Mouse (Mus musculus): ENCODE measurements around the gene Stim1.

Stim1 gene

DNA sequence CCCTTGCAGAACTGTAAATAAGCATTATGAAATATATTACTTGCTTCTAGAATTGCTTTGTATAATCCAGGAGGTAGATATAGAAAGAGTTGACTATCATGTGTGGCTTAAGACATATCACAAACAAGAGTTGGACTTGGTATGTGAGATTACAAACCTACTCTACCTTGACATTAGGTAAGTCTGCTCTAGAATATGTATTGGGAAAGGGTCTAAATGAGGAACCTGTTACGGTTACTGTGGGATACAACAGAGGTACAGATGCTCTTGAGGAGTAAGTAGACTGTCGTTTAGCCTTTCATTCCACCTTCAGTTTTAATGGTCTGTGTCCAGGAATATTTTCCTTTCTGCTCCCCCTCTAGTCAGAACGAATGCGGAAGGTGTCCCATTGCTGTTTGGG, 34.9 kb downstream of the Stim1 start:
- no peak for DNase-seq (ENCODE audit: low read depth, low spot score)

DNA sequence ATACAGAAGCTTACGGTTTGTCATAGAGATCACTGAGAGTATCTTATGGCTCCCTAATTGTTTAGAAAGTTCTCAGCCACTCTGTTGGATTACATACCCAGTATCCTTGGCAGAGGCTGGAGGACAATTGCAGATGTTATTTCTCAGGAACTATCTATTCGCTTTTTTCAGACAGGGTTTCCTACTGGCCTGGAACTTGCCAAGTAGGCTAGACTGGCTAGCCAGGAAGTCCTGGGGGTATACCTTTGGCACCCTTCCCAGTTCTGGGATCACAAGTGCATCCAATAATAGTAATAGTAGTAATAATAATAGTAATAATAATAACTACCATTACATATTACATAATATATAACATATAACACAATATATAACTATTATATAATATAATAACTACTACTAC, 38.0 kb downstream of the Stim1 start:
- DNase-seq (ENCODE audit: low read depth, low spot score), result no peak

DNA sequence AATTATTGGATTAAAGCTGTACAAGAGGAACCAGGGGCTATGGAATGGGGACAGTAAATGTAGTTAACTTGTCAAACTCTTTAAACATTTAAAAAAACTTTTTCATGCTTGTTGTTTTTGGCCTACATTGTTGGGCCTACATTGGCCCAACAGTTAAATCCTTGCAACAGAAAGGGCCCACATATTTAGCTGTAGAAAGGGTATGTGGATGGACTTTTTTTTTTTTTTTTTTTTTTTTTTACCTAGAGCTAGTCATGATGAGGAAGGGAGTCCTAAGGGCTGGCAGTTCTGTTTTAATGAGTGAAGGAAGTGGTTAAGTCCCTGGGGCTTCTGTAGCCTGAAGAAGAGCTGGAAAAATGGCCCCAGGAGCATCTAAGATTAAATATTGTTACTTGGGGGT, 42.7 kb downstream of the Stim1 start:
- DNase-seq (ENCODE audit: low read depth, low spot score), result no peak

DNA sequence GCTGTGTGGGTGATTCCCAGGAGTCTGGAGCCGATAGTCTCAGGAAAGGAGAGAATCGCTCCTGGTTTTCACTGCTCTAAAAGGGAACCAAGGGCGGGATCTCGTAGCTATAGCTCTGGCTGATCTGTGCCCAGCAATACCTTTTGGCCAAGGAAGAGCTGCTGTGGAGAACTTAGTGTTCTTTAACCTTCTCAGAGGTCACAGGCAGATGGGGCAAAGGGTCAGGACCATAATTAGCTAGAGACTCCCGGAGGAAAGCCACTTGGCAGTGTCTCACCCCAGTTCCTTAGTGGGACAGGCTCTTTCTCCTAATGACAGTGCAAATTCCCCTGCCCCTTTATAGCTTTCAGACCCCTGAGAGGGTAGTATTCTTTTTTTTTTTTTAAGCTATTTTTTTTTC, 43.2 kb downstream of the Stim1 start:
- no peak for DNase-seq (ENCODE audit: low read depth, low spot score)

DNA sequence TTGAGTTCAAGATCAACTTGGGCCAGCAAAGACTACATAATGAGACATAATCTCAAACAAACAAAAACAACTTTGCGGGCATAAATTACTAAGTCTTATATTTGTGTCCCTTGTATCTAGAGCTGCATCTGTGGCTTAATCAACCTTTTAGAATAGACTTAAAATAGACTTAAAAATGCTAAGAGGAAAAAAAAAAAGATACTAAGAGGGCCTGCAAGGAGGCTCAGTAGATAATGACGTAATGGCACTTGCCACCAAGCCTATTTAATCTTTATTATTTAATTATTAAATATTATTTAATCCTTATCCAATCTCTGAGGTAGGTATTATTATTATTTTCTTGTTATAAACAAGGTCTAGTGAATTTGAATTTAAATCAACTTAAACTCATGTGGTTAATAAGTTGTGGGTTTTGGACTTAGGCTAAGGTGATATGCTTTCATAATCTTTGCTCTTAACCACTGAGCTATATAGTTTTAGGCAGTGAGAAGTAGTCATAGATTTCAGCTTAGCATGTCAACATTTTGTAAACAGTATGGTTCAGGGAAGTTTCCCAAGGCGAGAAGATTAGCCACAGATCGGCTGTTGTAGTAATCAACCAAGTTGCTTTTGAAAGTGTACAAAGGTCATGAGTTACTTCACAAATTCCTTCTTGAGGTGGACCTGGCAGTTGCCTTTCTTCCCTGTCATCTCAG, 45.4 kb downstream of the Stim1 start:
- DNase-seq (ENCODE audit: low read depth, low spot score), result no peak

DNA sequence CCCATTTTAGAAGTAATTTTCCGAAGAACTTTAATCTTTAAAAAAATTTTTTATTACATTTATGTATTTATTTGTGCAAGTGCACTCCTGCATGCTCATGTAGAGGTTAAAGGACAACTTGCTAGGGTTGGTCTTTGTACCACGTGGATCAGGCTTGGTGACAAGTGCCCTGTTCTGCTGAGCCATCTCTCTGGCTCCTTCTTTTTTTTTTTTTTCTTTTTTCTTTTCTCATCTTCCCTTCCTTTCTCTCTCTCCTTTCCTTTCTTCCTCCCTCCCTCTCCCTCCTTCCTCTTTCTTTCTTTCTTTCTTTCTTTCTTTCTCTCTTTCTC, 45.9 kb downstream of the Stim1 start:
- DNase-seq (ENCODE audit: low read depth, low spot score), result no peak

DNA sequence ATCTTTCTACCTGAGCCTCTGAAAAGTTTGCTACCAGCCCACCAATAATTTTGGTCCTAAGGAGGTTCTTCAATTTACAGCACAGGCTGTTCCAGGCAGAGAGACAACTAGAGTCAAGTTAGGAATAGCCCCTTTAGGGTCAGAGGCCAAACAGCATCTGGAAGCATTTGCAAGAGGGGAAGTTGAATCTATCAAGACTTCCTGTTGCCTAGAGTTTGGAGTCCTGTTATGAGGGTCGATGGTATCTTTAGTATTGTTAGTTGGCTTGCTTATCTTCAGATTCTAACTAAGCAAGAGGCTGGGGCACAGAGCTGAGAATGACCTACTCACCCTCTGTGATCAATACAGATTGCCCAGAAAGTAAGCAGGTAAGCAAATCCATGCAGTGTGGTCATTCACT, 46.5 kb downstream of the Stim1 start:
- DNase-seq (ENCODE audit: low read depth, low spot score), result no peak

DNA sequence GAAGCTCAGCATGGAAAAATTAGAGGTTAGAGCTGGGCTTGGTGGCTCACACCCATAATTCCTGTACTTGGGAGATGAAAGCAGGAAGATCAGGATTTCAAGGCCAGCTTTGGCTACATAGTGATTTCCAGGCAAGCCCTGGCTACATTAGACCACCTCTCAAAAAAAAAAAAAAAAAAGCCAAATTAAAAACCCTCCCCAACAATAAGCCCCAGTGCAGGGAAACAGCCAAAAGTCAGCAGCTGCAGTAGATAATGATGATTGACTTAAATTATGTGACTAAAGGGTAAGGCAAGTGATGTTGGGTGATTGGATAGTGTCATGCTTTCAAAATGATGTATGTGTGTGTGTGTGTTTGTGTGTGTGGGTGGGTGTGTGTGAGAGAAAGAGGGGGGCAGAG, 47.3 kb downstream of the Stim1 start:
- DNase-seq (ENCODE audit: low read depth, low spot score), result no peak

DNA sequence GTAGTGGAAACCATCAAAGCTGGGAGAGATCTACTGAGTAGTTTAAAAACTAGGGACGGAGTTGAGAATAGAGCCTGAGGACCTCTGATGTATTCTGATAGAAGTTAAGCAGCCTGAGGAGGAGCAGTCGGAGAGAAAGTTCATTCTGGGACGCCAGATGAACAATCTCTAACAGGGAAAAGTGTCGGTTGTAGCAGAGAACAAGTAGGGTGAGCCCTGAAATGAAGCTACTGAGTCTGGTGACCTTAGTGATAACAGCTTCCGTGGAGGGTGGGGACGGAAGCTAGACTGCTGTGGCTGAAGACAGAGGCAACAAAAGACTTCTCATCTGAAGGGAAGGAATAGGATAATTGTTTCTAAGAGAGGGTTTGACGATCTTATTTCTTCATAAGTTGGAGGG, 47.8 kb downstream of the Stim1 start:
- no peak for DNase-seq (ENCODE audit: low read depth, low spot score)

DNA sequence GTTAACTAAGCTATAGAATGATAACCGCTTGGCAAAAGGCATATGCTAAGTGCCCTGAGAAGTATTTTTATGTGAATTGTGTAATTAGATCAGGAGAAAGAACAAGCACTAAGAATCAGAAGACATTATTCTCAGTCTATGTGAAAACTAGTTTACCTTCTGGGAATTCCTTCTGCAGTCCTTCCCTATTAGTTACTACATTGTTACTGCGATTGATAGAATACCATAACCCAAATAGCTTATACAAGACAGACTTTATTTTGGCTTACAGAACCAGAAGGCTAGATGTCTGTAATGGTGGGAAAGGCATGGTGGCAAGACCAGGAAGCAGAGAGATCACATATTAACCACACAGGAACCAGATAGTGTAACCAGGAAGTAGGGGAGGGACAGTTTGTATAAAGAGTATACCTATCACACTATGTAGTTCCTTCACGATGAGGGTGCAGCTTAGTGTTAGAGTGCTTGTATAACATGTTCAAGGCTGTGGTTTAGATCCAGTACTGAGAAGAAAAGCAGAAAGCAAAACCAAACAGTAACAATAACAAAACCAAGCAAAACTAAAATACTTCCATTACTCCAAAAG, 50.1 kb downstream of the Stim1 start:
- DNase-seq (ENCODE audit: low read depth, low spot score), result no peak

DNA sequence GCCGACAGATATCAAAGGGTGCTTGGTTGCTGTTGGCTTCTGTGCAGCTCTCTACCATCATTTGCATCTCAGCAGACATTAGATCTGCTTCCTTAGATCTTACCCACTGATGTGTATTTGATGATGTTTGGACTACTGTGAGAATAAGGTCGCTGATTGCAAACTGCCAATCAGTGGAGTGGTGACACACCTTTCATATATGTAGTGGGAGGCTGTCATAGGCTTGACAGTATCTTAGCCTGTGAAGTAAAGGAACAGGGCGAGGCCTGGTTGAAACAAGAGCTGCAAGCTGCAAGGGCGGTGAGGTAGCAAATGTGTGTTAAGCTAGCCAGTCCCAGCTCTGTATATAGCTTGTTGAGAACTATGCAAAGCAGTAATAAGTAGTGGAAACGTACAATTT, 54.5 kb downstream of the Stim1 start:
- DNase-seq (ENCODE audit: low read depth, low spot score), result no peak

DNA sequence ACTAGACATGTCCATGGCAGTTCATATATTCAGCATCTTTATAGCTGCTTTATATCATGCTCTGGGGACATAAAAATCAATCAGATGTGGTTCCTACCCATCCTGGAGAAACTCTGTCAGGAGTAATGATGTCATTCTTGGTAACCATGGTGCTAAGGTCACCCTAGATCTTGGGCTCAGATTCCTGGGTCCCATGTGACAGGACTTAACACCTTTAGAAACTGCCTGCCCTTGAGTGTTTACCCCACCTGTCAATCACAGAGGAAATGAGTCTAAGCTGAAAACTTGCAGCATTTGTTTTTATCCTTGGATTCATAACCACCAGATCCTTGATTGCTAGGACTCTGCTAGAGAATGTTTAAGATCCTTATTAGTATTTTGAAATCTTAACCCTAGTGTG, 58.7 kb downstream of the Stim1 start:
- DNase-seq (ENCODE audit: low read depth, low spot score), result no peak

DNA sequence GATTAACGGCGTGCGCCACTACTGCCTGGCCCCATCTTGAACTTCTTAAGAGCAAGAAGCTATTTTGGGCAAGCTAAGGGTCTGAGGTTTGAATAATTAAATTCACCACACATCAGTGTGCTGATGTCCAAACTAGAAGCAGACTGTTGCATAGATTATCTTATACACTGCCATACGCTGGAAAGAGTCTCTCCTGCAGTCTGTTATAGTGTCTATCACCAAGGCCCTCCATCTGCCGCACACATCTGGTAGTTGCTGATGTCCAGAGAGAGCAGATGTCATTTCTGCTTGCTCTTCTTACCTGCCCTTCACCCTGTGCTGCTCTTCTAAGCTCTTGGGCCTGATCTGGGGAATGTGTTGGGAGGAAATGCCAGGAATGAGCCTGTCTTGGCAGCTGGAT, 62.7 kb downstream of the Stim1 start:
- DNase-seq (ENCODE audit: low read depth, low spot score), result no peak

DNA sequence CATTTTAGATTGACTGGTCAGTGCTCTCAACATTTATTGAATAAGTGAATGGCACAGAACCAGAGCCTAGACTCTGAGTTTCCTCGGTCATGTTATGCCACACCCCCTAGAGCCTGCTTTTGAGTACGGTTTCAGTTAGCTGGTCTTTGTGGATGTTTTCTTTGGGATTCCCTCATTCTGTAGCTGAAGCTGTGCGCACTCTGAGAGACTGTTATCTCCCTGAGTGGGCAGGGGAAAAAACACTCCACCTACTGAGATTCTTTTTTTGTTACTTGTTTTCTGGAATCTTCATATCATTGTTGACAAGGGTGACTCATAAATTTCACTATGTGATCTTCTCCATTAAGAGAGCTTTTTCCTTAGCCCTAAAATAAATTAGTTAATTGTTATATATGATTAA, 63.9 kb downstream of the Stim1 start:
- no peak for DNase-seq (ENCODE audit: low read depth, low spot score)

DNA sequence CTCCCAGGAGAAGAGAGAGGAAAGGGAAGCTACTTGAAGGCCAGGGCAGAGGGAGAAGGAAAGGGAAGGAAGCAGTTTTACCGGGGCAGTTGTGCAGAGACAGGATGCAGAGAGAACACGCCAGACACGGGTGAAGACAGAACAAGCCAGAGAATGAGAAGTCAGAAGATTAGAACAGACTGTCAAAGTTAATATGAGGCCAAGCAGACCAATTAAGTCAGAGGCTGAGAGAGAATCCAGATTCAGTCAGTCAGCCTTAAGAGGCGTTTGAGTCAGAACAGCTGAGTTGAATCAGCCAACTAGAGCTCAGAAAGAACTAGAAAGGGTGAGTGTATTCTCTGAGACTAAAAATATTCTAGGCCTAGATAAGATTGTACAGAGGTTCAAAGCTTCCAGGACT, 66.1 kb downstream of the Stim1 start:
- DNase-seq (ENCODE audit: low read depth, low spot score), result no peak

DNA sequence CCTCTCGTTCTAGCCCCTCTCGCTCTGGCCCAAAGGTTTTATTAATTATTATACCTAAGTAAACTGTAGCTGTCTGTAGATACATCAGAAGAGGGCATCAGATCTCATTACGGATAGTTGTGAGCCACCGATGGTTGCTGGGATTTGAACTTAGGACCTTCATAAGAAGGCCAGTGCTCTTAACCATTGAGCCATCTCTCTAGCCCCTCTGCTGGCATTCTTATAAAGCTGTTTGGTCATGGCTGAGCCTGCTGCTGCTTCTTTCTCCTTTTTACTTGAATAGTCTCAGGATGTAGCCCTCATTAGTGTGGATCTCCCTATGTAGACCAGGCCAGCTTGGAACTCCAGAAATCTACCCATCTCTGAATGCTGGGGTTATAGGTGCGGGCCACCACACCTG, 69.7 kb downstream of the Stim1 start:
- DNase-seq (ENCODE audit: low read depth, low spot score), result no peak

DNA sequence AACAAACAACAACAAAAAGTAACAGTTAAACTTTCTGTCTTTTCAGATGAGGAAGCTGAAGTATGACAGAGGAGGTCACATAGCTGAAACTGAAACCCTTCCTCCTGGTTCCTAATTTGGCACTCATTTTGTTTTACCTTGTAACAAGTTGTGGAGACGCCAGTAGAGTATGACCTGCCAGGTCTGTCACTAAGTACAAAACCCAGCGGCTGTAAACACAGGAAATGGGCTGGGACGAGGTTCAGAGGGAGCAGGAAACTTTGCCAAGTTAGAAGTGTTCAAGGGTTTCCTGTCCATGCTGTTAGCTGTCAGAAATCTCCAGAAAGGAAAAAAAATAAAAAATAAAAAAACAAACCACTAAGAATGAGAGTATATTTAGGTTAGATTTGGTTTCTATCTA, 70.3 kb downstream of the Stim1 start:
- no peak for DNase-seq (ENCODE audit: low read depth, low spot score)

DNA sequence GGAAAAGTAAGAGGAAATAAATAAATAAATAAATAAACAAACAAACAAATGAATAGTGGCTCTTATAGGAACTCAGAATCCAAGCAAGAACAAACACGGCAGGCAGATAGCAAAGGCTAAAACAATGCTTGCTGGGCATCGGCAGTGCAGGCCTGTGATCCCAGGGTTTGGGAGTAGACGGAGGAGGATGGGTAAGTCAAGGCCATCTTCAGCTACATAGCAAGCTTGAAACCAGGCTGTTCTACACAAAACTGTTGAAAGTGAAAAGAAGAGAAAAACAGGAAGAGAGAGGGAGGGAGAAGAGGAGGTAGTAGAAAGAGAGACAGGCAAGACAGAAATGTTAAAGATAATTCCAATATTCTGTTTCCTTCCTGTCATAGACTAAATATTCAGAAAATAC, 71.3 kb downstream of the Stim1 start:
- no peak for DNase-seq (ENCODE audit: low read depth, low spot score)

DNA sequence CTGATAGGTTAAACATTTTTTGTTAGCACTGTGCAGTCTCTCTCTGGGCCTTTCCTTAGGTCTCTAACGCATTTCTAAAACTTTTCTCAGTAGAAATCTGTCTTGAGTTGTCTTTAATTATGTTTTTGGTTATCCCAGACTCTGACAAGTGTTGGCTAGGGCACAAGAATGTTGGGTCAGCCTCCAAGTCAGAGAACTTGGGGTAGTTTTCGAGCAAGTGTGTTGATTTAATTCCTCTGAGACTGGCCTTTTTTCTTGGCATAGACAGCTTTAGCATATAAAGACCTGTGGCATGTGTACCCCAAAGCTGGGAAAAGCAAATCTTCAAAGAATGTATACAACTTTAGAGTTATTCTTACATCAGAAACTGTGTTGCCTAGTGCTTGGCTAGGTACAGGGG, 78.3 kb downstream of the Stim1 start:
- DNase-seq (ENCODE audit: low read depth, low spot score), result no peak

DNA sequence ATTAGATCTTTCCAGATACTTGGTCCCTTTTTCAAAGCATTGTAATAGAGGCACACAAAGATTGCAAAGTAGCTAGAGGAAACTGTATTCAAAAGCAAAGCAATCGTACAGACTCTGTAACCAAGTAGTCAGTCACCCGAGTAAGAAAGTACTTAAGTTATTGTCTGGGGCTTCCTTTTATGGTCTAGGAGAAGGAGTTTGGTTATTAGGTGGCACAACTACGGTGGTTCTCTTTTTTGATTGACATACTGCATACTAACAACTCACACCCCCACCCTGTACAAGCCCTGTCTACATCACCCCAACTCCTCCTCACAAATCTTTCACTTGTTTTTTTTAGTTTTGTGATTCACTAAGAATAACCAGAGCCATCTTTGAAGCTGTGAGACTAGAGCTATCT, 79.7 kb downstream of the Stim1 start:
- DNase-seq (ENCODE audit: low read depth, low spot score), result no peak

DNA sequence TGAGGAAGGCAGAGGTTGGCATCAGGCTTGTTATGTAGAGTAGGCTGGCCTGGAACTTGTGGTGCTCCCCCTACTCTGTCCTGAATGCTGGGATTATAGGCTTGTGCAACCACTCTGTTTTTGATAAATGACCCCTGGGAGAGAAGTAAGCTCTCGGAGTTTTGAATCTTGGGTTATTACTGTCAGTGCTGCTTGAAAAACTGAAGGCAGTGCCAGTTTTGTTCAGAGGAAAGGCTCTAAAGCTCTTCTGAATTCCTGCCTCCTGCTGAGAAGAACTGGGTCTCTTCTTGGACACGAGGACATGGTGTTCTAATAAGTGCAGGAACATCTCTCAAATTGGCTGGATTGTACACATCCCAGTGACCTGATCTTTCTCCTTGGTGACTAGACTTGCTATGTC, 81.1 kb downstream of the Stim1 start:
- no peak for DNase-seq (ENCODE audit: low read depth, low spot score)

DNA sequence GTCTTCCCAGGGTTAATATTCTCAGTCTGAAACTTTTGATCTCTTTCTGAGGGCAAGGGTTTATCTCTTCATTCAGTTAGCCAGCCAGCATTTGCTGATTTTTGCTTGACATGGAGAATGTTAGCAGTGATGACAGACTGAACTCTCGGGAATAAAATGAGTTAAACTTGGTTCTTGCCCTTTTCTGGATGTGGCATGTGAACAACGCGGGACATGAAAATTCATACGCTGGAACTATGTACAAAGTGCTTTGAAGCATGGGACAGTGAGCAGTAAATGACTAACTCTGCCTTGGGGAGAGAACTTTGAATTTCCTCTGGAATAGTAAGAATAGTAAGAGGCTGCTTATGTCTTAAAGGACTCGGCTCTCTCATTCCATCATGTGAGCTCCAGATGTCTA, 81.6 kb downstream of the Stim1 start:
- no peak for DNase-seq (ENCODE audit: low read depth, low spot score)

DNA sequence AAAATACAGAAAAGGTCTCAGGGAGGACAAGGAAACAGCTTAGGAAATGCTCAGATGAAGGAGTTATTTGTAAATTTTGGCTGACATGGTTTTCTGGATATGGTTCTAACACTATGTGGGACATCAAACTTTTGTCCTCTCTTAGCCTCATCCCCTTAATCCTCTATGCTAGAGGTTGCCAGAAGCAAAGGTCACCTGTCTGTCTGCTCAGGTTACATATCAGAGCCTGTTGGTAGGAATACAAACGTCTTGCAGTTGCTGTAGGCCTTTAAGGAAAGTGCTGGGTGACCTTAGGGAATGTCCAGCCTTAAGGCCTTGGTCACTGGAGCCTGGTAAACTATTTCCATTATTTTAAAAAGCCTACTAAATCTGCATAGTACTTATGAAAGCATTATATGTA, 85.8 kb downstream of the Stim1 start:
- no peak for DNase-seq (ENCODE audit: low read depth, low spot score)

DNA sequence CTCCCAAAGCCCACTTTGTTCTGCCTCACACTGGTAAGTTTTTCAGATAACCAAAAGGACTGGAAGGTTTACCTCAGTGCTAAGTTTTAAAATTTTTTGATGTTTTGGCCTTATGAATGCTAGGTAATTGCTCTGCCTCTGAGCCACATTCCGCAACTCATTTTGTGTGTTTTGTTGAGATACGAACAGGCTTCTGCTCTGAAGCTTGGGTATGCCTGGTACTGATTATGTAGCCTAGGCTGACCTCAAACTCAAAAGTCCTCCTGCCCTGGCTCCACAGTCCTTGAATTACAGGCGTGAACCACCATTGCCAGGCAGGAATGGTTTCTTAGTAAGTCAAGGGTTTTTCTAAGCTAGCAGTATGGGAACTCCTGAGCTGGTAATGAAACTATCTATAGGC, 90.5 kb downstream of the Stim1 start:
- DNase-seq (ENCODE audit: low read depth, low spot score), result no peak

Data from embryo, embryonic 11.5 days (tissue).